Mouse (Mus musculus) Patski (cell line): ENCODE data around the gene Plekhj1. TPM values are rescaled to one million over a fixed set of nuclear protein-coding genes. Genes with fewer than 3 reads are reported as not detected.
A peak's percentile ranks its signal among the peaks of the same experiment; 100 is the strongest.

Experiments used
- ATAC-seq: fragments of 100-300 bp; one replicate; pipeline ENCODE4 v1.8.0; 2021
- CTCF ChIA-PET: fragments of 350-600 bp; sonication (Branson Sonifier 250); formaldehyde crosslinking; loops from one replicate; lab custom pipeline; 2022; ENCODE audit warnings: inconsistent platforms; lab: Charles Lee
- POLR2A ChIA-PET: fragments of 350-600 bp; sonication (Branson Sonifier 250); formaldehyde crosslinking; loops from one replicate; lab custom pipeline; 2022; ENCODE audit warnings: antibody characterized with exemption, inconsistent platforms; lab: Charles Lee
- DNase-seq: peaks from one replicate; pipeline ENCODE4 v3.0.0-alpha.2; 2011; ENCODE audit warnings: low read depth, low spot score
- H3K27me3 ChIP-seq: fragments of 371-371 bp; one replicate; pipeline ENCODE4 v1.5.1; 2021
- CTCF ChIP-seq: fragments of 100-300 bp; IDR thresholded peaks from one replicate; pipeline ENCODE4 v1.5.1; 2021
- in situ Hi-C: fragments of 300-500 bp; cut with MboI; formaldehyde crosslinking; loops from 3 replicates; pipeline ENCODE4 v1.11.1; 2018; ENCODE audit warnings: low pct_unique_long_range_greater_than_20kb, mixed read lengths
- polyA plus RNA-seq: library from polyadenylated mRNA; unstranded; gene quantifications from one replicate; pipeline ENCODE4 v1.2.3, GENCODE M21; 2021

Plekhj1 gene
- polyA plus RNA-seq, 1 experiment from 2014 or later = 77.0 TPM

- ATAC-seq (no peak), DNase-seq (no peak)
- no peaks in the 10 kb centered on the region for H3K27me3 ChIP-seq
- no peak for TF ChIP-seq CTCF
- ChIA-PET POLR2A (no interaction called here), CTCF (interaction anchor here (1.1 to 2.1 kb wide), 2 partner anchors 11 to 85 kb away, joined by 3 to 8 read pairs; no protein-coding TSS in a partner anchor)
- in situ Hi-C loops = no loop called here
These were observed 8.1 kb upstream of the Plekhj1 start for GRCm38 (mm10) chr10:80806341-80807056.

- in situ Hi-C loops = no loop called here
- ChIA-PET POLR2A (no interaction called here), CTCF (interaction anchor here (0.6 to 2.1 kb wide), 6 partner anchors 12 to 85 kb away, joined by 3 to 8 read pairs (median 3); no protein-coding TSS in a partner anchor)
- no peaks in the 10 kb centered on the region for H3K27me3 ChIP-seq
- ATAC-seq = peak; percentile 24
- no peak for TF ChIP-seq CTCF
- no peak for DNase-seq
These were observed 7.5 kb upstream of the Plekhj1 start for GRCm38 (mm10) chr10:80805925-80806324.

- no peaks in the 10 kb centered on the region for H3K27me3 ChIP-seq
- ATAC-seq (no peak), DNase-seq (no peak)
- in situ Hi-C loops = no loop called here
- CTCF ChIA-PET = interaction anchor here (0.6 to 2.1 kb wide), 6 partner anchors 12 to 86 kb away, joined by 3 to 8 read pairs (median 3); no protein-coding TSS in a partner anchor
- POLR2A ChIA-PET = no interaction called here
- no peak for TF ChIP-seq CTCF
These were observed 6.9 kb upstream of the Plekhj1 start for GRCm38 (mm10) chr10:80805322-80805721.

GRCm38 (mm10) chr10:80804916-80805315 is 6.5 kb upstream of the Plekhj1 start, which contains the start of gene Amh:
Gene Amh (plus strand): TSS chr10:80805243.
- TF ChIP-seq CTCF = no peak
- ChIA-PET CTCF (interaction anchor here (0.9 to 2.1 kb wide), 2 partner anchors 13 to 54 kb away, joined by 3 to 8 read pairs; no protein-coding TSS in a partner anchor), POLR2A (no interaction called here)
- in situ Hi-C loops = no loop called here
- ATAC-seq (no peak), DNase-seq (no peak)
- H3K27me3 ChIP-seq = no peaks in the 10 kb centered on the region

- no peak for TF ChIP-seq CTCF
- in situ Hi-C loops = no loop called here
- ChIA-PET CTCF (interaction anchor here (2.1 kb wide), 1 partner anchor 13 kb away, joined by 8 read pairs; no protein-coding TSS in a partner anchor), POLR2A (no interaction called here)
- DNase-seq (no peak), ATAC-seq (no peak)
- H3K27me3 ChIP-seq = no peaks in the 10 kb centered on the region
These were observed 5.9 kb upstream of the Plekhj1 start for GRCm38 (mm10) chr10:80804340-80804739.

- no peak for TF ChIP-seq CTCF
These were observed 4.6 kb upstream of the Plekhj1 start for GRCm38 (mm10) chr10:80802996-80803395.

GRCm38 (mm10) chr10:80802204-80802912 is 3.9 kb upstream of the Plekhj1 start:
- DNase-seq (no peak), ATAC-seq (no peak)
- in situ Hi-C loops = no loop called here
- no peaks in the 10 kb centered on the region for H3K27me3 ChIP-seq
- CTCF ChIA-PET = no interaction called here
- TF ChIP-seq CTCF = no peak
- POLR2A ChIA-PET = no interaction called here

More at GRCm38 (mm10) chr10:80802996-80803395, 4.6 kb upstream of the Plekhj1 start:
- H3K27me3 ChIP-seq = no peaks in the 10 kb centered on the region
- no peak for DNase-seq
- CTCF ChIA-PET = no interaction called here
- POLR2A ChIA-PET = no interaction called here
- ATAC-seq = no peak
- in situ Hi-C loops = no loop called here

- no peaks in the 10 kb centered on the region for H3K27me3 ChIP-seq
- CTCF ChIA-PET = no interaction called here
- POLR2A ChIA-PET = interaction anchor here (0.6 kb wide), 1 partner anchor 47 kb away, joined by 3 read pairs; no protein-coding TSS in a partner anchor
- in situ Hi-C loops = loop anchor here (5.0 kb wide), 1 partner anchor 52 kb away; no protein-coding TSS in a partner anchor
- ATAC-seq = no peak
- no peak for TF ChIP-seq CTCF
- DNase-seq = no peak
These were observed 692 bp upstream of the Plekhj1 start for GRCm38 (mm10) chr10:80799070-80799566.

- TF ChIP-seq CTCF = no peak
- ChIA-PET POLR2A (interaction anchor here (1.0 kb wide), 1 partner anchor 39 kb away, joined by 3 read pairs; no protein-coding TSS in a partner anchor), CTCF (no interaction called here)
- H3K27me3 ChIP-seq = no peaks in the 10 kb centered on the region
- in situ Hi-C loops = loop anchor here (5.0 kb wide), 1 partner anchor 50 kb away; no protein-coding TSS in a partner anchor
- ATAC-seq (peak; percentile 42), DNase-seq (no peak)
These were observed 958 bp downstream of the Plekhj1 start for GRCm38 (mm10) chr10:80797186-80798149.
